Mouse (Mus musculus) limb, embryonic 10.5 days (tissue): ENCODE measurements around the gene Ntrk2. TPM values are rescaled to one million over a fixed set of nuclear protein-coding genes. Genes with fewer than 3 reads are reported as not detected.

Experiments
- DNase-seq: peaks from one replicate; pipeline ENCODE4 v3.0.0-alpha.2; 2017; ENCODE audit warnings: low spot score
- H3K27ac ChIP-seq: fragments of 300-500 bp; sonication (generic); 2 replicates; pipeline ENCODE4 v1.5.1; 2016; ENCODE audit warnings: mild to moderate bottlenecking
- H3K27me3 ChIP-seq: fragments of 300-500 bp; sonication (generic); 2 replicates; pipeline ENCODE4 v1.6.1; 2016; ENCODE audit warnings: low read depth, mild to moderate bottlenecking; ENCODE audit not compliant: poor library complexity, severe bottlenecking
- H3K36me3 ChIP-seq: fragments of 300-500 bp; sonication (generic); 2 replicates; pipeline ENCODE4 v1.6.1; 2016; ENCODE audit warnings: mild to moderate bottlenecking, moderate library complexity
- H3K4me1 ChIP-seq: fragments of 300-500 bp; sonication (generic); 2 replicates; pipeline ENCODE4 v1.6.1; 2016
- H3K4me3 ChIP-seq: fragments of 300-500 bp; sonication (generic); 2 replicates; pipeline ENCODE4 v1.5.1; 2016; ENCODE audit warnings: mild to moderate bottlenecking, moderate library complexity
- H3K9me3 ChIP-seq: fragments of 300-500 bp; sonication (generic); replicated peaks from 2 replicates; pipeline ENCODE4 v1.6.1; 2016; ENCODE audit warnings: mild to moderate bottlenecking
- WGBS: fragments of 180-500 bp; shearing (Covaris S2); methylation state at CpG from one replicate; pipeline ENCODE4 v1.1.7; 2016; 5-methylcytosine and 5-hydroxymethylcytosine counted together
- polyA plus RNA-seq: library from polyadenylated mRNA; unstranded; fragments of >200 nt; fragmentation: Nextera tagmentation; extraction: Ambion mirVana; gene quantifications from 2 replicates; pipeline ENCODE4 v1.2.1, GENCODE M21; 2016

Gene Ntrk2
- polyA plus RNA-seq, 1 experiment from 2014 or later: 5.7 TPM

DNA sequence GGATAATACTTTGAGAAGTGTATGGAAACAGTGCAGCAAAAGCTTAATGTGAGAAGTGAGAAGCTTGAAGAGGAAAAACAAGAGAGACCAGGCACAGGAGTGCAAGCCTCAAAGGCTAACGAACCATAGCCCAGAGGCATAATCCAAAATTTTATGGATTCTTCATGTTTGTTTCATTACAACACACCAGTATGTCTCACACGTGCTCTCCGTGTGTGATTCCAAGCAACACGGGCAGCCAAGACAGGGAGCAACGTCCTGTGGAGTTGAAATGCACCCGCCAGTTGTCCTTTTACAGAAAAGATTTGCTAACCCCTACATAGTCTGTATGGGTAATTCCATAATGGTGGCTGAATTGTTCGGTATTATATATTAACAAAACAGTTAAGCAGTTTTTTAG, 113.9 kb downstream of the Ntrk2 start:
- no peak overlapping the region for H3K27ac ChIP-seq
- H3K4me3 ChIP-seq: no peak overlapping the region
- WGBS: 86% methylated on average over 7 of the region's 7 CpGs
- no peak for DNase-seq
- no peaks in the 10 kb centered on the region for H3K36me3 ChIP-seq
- no peaks in the 10 kb centered on the region for H3K27me3 ChIP-seq
- no peaks in the 10 kb centered on the region for H3K9me3 ChIP-seq
- H3K4me1 ChIP-seq: peaks cover 28% of the 10 kb centered on the region

DNA sequence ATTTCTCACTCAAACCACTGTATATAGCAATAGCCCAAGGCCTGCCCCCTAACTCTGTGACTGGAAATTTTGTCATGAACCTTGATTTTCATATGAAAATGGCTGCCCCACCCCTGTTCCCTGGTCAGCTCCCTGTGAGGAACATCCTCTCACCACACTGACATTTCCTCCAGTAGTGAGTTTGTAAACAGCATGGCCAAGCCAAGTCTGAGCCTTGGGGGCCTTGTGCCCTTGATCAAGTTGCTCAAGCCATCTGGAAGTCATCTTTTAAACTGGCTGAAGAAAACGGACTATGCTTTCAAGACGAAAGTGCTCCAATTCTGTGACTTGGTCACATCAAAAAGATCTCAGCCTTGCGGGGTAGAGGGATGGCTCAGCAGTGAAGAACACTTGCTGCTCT, 114.9 kb downstream of the Ntrk2 start:
- no peak for DNase-seq
- no peaks in the 10 kb centered on the region for H3K9me3 ChIP-seq
- H3K27ac ChIP-seq: no peak overlapping the region
- H3K36me3 ChIP-seq: no peaks in the 10 kb centered on the region
- 72% methylated on average over 3 of the region's 3 CpGs for WGBS
- no peaks in the 10 kb centered on the region for H3K27me3 ChIP-seq
- no peak overlapping the region for H3K4me3 ChIP-seq
- H3K4me1 ChIP-seq: peaks cover 26% of the 10 kb centered on the region

DNA sequence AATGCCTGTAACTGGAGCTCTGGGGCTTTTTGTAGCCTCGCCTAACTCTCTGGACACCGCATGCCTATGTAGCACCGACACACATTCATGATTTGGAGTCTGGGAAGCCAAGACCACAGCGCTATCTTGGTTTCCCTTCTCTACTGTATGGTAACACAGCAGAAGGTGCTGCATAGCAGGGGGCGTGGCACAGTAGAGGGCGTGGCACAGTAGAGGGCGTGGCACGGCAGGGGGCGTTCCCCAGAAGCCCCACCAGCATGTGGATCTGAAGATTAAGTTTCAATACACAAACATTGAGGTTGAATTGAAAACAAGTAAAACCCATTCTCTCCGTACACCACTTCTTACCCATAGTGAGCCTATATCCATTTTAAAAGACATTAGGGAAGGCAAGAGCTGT, 115.3 kb downstream of the Ntrk2 start:
- Histone ChIP-seq H3K4me1 (peaks cover 25% of the 10 kb centered on the region), H3K4me3 (no peak overlapping the region), H3K27ac (no peak overlapping the region), H3K27me3 (no peaks in the 10 kb centered on the region), H3K9me3 (no peaks in the 10 kb centered on the region), H3K36me3 (no peaks in the 10 kb centered on the region)
- WGBS: 90% methylated on average over 10 of the region's 10 CpGs
- no peak for DNase-seq

DNA sequence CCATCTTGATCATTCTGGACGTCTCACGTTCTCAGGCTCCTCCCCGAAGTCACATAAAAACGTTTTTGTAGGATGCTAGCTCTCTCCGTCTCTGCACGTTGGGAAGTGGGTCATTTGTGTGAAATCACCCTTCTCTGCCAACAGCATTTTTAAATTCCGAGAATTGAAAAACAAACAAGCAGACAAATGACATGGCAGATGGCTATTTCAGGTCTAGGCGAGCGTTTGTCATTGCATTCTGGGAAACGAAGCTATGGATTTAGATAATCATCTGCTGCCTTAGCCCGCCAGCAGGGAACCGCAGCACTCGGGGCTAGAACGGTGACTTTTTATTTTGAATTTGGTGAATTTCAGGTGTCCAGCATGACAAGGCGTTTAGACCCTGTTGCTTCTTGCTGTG, 115.8 kb downstream of the Ntrk2 start:
- Histone ChIP-seq H3K4me1 (peaks cover 21% of the 10 kb centered on the region), H3K27ac (no peak overlapping the region), H3K27me3 (no peaks in the 10 kb centered on the region), H3K4me3 (no peak overlapping the region), H3K9me3 (no peaks in the 10 kb centered on the region), H3K36me3 (no peaks in the 10 kb centered on the region)
- no peak for DNase-seq
- 92% methylated on average over 15 of the region's 15 CpGs for WGBS

GRCm38 (mm10) chr13:58923496-58923895, 117.1 kb downstream of the Ntrk2 start:
- H3K36me3 ChIP-seq: no peaks in the 10 kb centered on the region
- no peak for DNase-seq
- 86% methylated on average over 7 of the region's 7 CpGs for WGBS

GRCm38 (mm10) chr13:58924486-58924885, 118.1 kb downstream of the Ntrk2 start:
- Histone ChIP-seq H3K27me3 (no peaks in the 10 kb centered on the region), H3K4me3 (no peak overlapping the region), H3K36me3 (no peaks in the 10 kb centered on the region), H3K9me3 (no peaks in the 10 kb centered on the region), H3K4me1 (peaks cover 15% of the 10 kb centered on the region), H3K27ac (no peak overlapping the region)
- DNase-seq: no peak
- 80% methylated on average over 3 of the region's 3 CpGs for WGBS

More at GRCm38 (mm10) chr13:58923496-58923895, 117.1 kb downstream of the Ntrk2 start:
- H3K27me3 ChIP-seq: no peaks in the 10 kb centered on the region
- H3K9me3 ChIP-seq: no peaks in the 10 kb centered on the region
- no peak overlapping the region for H3K27ac ChIP-seq
- H3K4me1 ChIP-seq: peaks cover 15% of the 10 kb centered on the region
- no peak overlapping the region for H3K4me3 ChIP-seq

GRCm38 (mm10) chr13:58927186-58927585, 120.8 kb downstream of the Ntrk2 start:
- Histone ChIP-seq H3K4me3 (no peak overlapping the region), H3K36me3 (no peaks in the 10 kb centered on the region), H3K4me1 (peaks cover 8% of the 10 kb centered on the region; the same call in 1 of the 2 replicates), H3K27me3 (no peaks in the 10 kb centered on the region), H3K27ac (no peak overlapping the region), H3K9me3 (no peaks in the 10 kb centered on the region)
- no peak for DNase-seq
- WGBS: over 99% methylated on average over 3 of the region's 3 CpGs

DNA sequence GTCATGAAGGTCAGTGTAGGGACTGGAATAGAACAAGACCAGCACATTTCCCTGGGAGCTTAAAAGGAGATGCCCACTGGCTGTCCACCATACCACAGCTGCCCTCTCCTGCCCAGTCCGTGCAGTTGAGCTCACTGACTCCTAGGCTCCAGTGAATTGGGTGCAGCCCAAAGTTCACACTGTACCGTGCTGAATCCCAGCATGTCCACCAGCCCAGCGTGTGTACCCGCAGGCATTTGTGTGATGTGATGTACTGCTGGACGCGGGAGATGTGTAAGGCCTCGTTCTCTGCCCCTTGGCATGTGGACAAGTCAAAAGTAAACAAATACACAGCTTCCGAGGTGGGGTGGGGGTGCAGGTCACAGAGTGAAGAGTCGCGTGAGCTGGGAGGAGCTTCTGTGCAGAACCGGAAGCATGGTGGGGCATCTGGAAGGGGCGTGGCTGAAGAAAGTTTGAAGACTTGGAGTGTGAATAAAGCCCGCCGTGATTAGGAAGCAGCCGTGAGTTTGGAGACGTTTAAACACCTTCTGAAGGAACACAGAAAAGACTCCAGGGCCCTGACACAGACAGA, 121.4 kb downstream of the Ntrk2 start:
- 81% methylated on average over 16 of the region's 16 CpGs for WGBS
- DNase-seq: no peak
- H3K27me3 ChIP-seq: no peaks in the 10 kb centered on the region

GRCm38 (mm10) chr13:58928668-58929436, 122.5 kb downstream of the Ntrk2 start:
- no peak overlapping the region for H3K4me3 ChIP-seq
- no peak overlapping the region for H3K27ac ChIP-seq
- H3K36me3 ChIP-seq: no peaks in the 10 kb centered on the region
- peaks cover 18% of the 10 kb centered on the region for H3K4me1 ChIP-seq
- no peaks in the 10 kb centered on the region for H3K9me3 ChIP-seq
- no peaks in the 10 kb centered on the region for H3K27me3 ChIP-seq
- no peak for DNase-seq
- WGBS: 91% methylated on average over 15 of the region's 15 CpGs

More for the DNA sequence above, 121.4 kb downstream of the Ntrk2 start:
- H3K9me3 ChIP-seq: no peaks in the 10 kb centered on the region
- no peak overlapping the region for H3K4me3 ChIP-seq
- H3K36me3 ChIP-seq: no peaks in the 10 kb centered on the region
- H3K4me1 ChIP-seq: peaks cover 9% of the 10 kb centered on the region
- H3K27ac ChIP-seq: no peak overlapping the region

DNA sequence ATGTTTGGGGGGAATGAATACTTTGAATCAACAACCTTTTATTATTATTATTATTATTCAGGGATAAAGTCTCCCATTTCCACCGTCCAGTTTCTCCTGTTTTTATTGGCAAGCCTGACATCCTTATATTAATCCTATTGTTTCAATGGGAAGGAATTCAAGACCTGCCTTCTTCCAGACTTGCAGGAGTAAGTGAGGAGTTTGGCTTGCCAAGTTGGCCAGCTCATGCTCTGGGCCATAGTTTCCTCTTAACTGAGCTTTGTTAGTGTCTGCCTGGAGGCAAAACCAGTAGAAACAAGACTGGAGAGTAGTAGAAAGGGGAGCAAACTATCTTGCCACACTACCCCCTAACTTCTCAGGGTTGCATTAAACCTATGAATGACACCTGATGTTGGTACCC, 123.8 kb downstream of the Ntrk2 start:
- WGBS: 92% methylated on average over 1 of the region's 1 CpGs
- Histone ChIP-seq H3K4me3 (no peak overlapping the region), H3K27me3 (0 out of 2 replicates have a peak, but pooled peaks cover 4% of the 10 kb centered on the region), H3K36me3 (no peaks in the 10 kb centered on the region), H3K9me3 (no peaks in the 10 kb centered on the region), H3K27ac (no peak overlapping the region), H3K4me1 (peaks cover 16% of the 10 kb centered on the region)
- DNase-seq: no peak

DNA sequence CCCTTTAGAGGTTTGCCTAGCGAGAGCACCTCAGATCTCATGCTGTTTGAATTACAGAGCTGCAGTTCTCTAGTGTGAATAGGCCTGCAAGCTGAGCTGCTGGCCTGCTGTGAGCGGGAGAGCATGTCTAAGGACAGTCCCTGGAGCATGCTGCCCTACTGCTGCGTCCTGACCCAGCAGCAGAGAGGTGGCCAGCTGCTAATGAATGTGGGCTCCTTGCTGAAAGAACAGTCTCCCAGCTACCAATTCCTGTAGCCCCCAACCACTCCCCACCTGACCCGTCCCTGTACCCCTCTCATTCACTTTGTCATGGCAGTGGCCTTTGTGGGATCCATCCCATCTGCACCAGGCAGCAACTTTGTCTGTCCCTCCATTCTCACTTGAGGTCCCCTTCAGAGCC, 126.8 kb downstream of the Ntrk2 start:
- H3K4me1 ChIP-seq: peaks cover 24% of the 10 kb centered on the region
- H3K9me3 ChIP-seq: no peaks in the 10 kb centered on the region
- no peak overlapping the region for H3K4me3 ChIP-seq
- H3K27me3 ChIP-seq: peaks cover 10% of the 10 kb centered on the region; the same call in 1 of the 2 replicates
- H3K36me3 ChIP-seq: no peaks in the 10 kb centered on the region
- 23% methylated on average over 4 of the region's 4 CpGs for WGBS
- no peak for DNase-seq
- H3K27ac ChIP-seq: no peak overlapping the region

DNA sequence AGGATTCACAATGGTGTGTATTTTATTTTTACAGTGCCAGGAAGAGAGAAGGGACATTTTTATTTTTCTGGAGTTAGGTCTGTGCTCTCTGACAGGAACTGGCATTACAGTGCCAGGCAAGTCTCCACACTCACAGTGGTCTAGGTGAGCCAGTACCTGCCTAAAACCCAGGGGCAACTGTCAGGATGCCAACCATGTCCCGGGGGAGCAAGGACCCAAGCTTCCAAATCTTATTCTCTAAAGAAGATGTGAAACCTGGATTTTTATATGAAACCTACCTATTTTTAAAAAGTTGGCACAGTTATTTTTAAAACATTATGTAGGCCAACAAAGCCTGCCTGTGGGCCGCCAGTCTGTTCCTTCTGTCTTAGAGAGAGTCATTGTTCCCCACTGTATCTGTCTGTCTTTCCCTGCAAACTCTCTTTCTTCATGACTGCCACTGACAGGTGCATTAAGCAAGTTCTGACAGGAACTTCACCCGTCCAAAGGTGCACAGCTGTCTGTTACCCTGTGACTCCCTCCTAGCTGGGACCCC, 128.3 kb downstream of the Ntrk2 start:
- WGBS: 83% methylated on average over 3 of the region's 3 CpGs
- H3K36me3 ChIP-seq: no peaks in the 10 kb centered on the region
- peaks cover 10% of the 10 kb centered on the region; the same call in 1 of the 2 replicates for H3K27me3 ChIP-seq
- H3K4me1 ChIP-seq: peaks cover 24% of the 10 kb centered on the region
- H3K27ac ChIP-seq: no peak overlapping the region
- no peak for DNase-seq
- H3K4me3 ChIP-seq: no peak overlapping the region
- no peaks in the 10 kb centered on the region for H3K9me3 ChIP-seq

- Histone ChIP-seq H3K27me3 (peaks cover 10% of the 10 kb centered on the region; the same call in 1 of the 2 replicates), H3K4me1 (peaks cover 24% of the 10 kb centered on the region), H3K4me3 (no peak overlapping the region), H3K36me3 (no peaks in the 10 kb centered on the region), H3K27ac (no peak overlapping the region; the same call in 1 of the 2 replicates), H3K9me3 (no peaks in the 10 kb centered on the region)
- 8% methylated on average over 8 of the region's 8 CpGs for WGBS
- DNase-seq: no peak
These were observed 129.7 kb downstream of the Ntrk2 start for GRCm38 (mm10) chr13:58935956-58936495.
